Mouse (Mus musculus) CH12.LX (cell line): ENCODE data around the gene Pde4b.
A peak's percentile ranks its signal among the peaks of the same experiment; 100 is the strongest.

ENCODE experiments used
- BHLHE40 ChIP-seq: IDR thresholded peaks from 2 replicates; pipeline ENCODE4 v1.6.1; 2011; ENCODE audit warnings: mild to moderate bottlenecking, low read depth, low read length, improper control_type of control experiment
- CTCF ChIP-seq, 2 experiments: IDR thresholded peaks in 1 of 2; conservative IDR thresholded peaks in 1 of 2; 2 replicates each; pipeline ENCODE4 v1.5.1; 2011 to 2012; ENCODE audit warnings: low read depth in 2 of 2, low read length in 2 of 2, improper control_type of control experiment in 1 of 2, inconsistent platforms in 1 of 2, mild to moderate bottlenecking in 1 of 2, moderate library complexity in 1 of 2
- E2F4 ChIP-seq: IDR thresholded peaks from 2 replicates; pipeline ENCODE4 v1.6.1; 2011; ENCODE audit warnings: low read depth, low read length, improper control_type of control experiment; ENCODE audit not compliant: insufficient replicate concordance
- ELF1 ChIP-seq: IDR thresholded peaks from 2 replicates; pipeline ENCODE4 v1.6.1; 2014; ENCODE audit warnings: low read depth, mild to moderate bottlenecking, inconsistent platforms, low read length, improper control_type of control experiment
- EP300 ChIP-seq: IDR thresholded peaks from 2 replicates; pipeline ENCODE4 v1.6.1; 2011; ENCODE audit warnings: low read length, improper control_type of control experiment
- KAT2A ChIP-seq: IDR thresholded peaks from 2 replicates; pipeline ENCODE4 v1.6.1; 2012; ENCODE audit warnings: low read length, improper control_type of control experiment, inconsistent platforms; ENCODE audit not compliant: insufficient replicate concordance
- MEF2A ChIP-seq: IDR thresholded peaks from 2 replicates; pipeline ENCODE4 v1.6.1; 2014; ENCODE audit warnings: low read depth, mild to moderate bottlenecking, inconsistent platforms, low read length, improper control_type of control experiment, borderline replicate concordance
- NELFE ChIP-seq: IDR thresholded peaks from 2 replicates; pipeline ENCODE4 v1.6.1; 2011; ENCODE audit warnings: low read depth, low read length, improper control_type of control experiment
- POLR2A ChIP-seq: IDR thresholded peaks from 2 replicates; pipeline ENCODE4 v1.6.1; 2011; ENCODE audit warnings: low read depth, mild to moderate bottlenecking, improper control_type of control experiment, low read length
- RAD21 ChIP-seq: IDR thresholded peaks from 2 replicates; pipeline ENCODE4 v1.6.1; 2011; ENCODE audit warnings: low read depth, mild to moderate bottlenecking, low read length, improper control_type of control experiment, moderate library complexity
- TBP ChIP-seq: conservative IDR thresholded peaks from 2 replicates; pipeline ENCODE4 v1.6.1; 2011; ENCODE audit warnings: low read depth, low read length, improper control_type of control experiment
- ZC3H11A ChIP-seq: IDR thresholded peaks from 2 replicates; pipeline ENCODE4 v1.6.1; 2012; ENCODE audit warnings: low read depth, mild to moderate bottlenecking, inconsistent platforms, low read length, improper control_type of control experiment
- ZNF384 ChIP-seq: IDR thresholded peaks from 2 replicates; pipeline ENCODE4 v1.6.1; 2012; ENCODE audit warnings: low read depth, low read length, improper control_type of control experiment, inconsistent platforms

- TF ChIP-seq CTCF (conservative IDR thresholded peaks at IDR 0.05 in 1 of 2, IDR thresholded peaks at IDR 0.05 in 1 of 2; ENCODE audit: low read depth in 2 of 2, low read length in 2 of 2): peak in 1 of 2 experiments; percentile 14; a peak in 1 of 4 replicates
- peak; percentile 25; the same call in 1 of the 2 replicates for TF ChIP-seq ZNF384
- TF ChIP-seq ZC3H11A: no peak
- peak; percentile 34; the same call in 1 of the 2 replicates for TF ChIP-seq POLR2A
- 0 out of 2 replicates have a peak, but pooled peaks have one; percentile 16 for TF ChIP-seq ELF1
- TF ChIP-seq BHLHE40: peak; percentile 59
- no peak; the same call in 1 of the 2 replicates for TF ChIP-seq EP300
- 0 out of 2 replicates have a peak, but pooled peaks have one; percentile 59 for TF ChIP-seq E2F4
- TF ChIP-seq TBP: 0 out of 2 replicates have a peak, but pooled peaks have one; percentile 40
- TF ChIP-seq KAT2A: no peak
- peak; percentile 52; the same call in 1 of the 2 replicates for TF ChIP-seq NELFE
- no peak; the same call in 1 of the 2 replicates for TF ChIP-seq RAD21
- TF ChIP-seq MEF2A: peak; percentile 48; the same call in 1 of the 2 replicates
Observed at GRCm38 (mm10) chr4:102569950-102570765, 482.8 kb downstream of the Pde4b start.
